Mouse (Mus musculus) midbrain, embryonic 11.5 days (tissue): Measurements from ENCODE around the gene AC134908.4. TPM values are rescaled to one million over a fixed set of nuclear protein-coding genes. Genes with fewer than 3 reads are reported as not detected.
A peak's percentile ranks its signal among the peaks of the same experiment; 100 is the strongest.

Experiments used
- ATAC-seq: fragments of 200-750 bp; cut with Nextera tagmentation; 2 replicates; pipeline ENCODE4 v1.8.0; 2017; ENCODE audit warnings: moderate TSS enrichment, moderate library complexity; ENCODE audit not compliant: low FRiP score
- DNase-seq: peaks from one replicate; pipeline ENCODE4 v3.0.0; 2015; ENCODE audit warnings: low spot score; ENCODE audit errors: missing footprints
- H3K27ac ChIP-seq: fragments of 300-500 bp; sonication (generic); 2 replicates; pipeline ENCODE4 v1.5.1; 2014; ENCODE audit warnings: low read depth, low read length
- H3K27me3 ChIP-seq: fragments of 300-500 bp; sonication (generic); 2 replicates; pipeline ENCODE4 v1.6.1; 2014; ENCODE audit warnings: mild to moderate bottlenecking, low read length, moderate library complexity, mixed read lengths; ENCODE audit not compliant: control insufficient read depth, insufficient read depth
- H3K36me3 ChIP-seq: fragments of 300-500 bp; sonication (generic); 2 replicates; pipeline ENCODE4 v1.6.1; 2014; ENCODE audit warnings: mild to moderate bottlenecking, low read length, moderate library complexity, mixed read lengths; ENCODE audit not compliant: control insufficient read depth, insufficient read depth
- H3K4me1 ChIP-seq: fragments of 300-500 bp; sonication (generic); 2 replicates; pipeline ENCODE4 v1.6.1; 2014; ENCODE audit warnings: low read length; ENCODE audit not compliant: control insufficient read depth, insufficient read depth
- H3K4me2 ChIP-seq: fragments of 300-500 bp; sonication (generic); 2 replicates; pipeline ENCODE4 v1.6.1; 2014; ENCODE audit warnings: mild to moderate bottlenecking, moderate library complexity
- H3K4me3 ChIP-seq: fragments of 300-500 bp; sonication (generic); 2 replicates; pipeline ENCODE4 v1.5.1; 2014; ENCODE audit warnings: low read depth, low read length
- H3K9ac ChIP-seq: fragments of 300-500 bp; sonication (generic); 2 replicates; pipeline ENCODE4 v1.6.1; 2014; ENCODE audit warnings: low read length
- H3K9me3 ChIP-seq: fragments of 300-500 bp; sonication (generic); 2 replicates; pipeline ENCODE4 v1.6.1; 2016; ENCODE audit warnings: low read length; ENCODE audit not compliant: control insufficient read depth
- WGBS: fragments of 180-500 bp; shearing (Covaris S2); extraction: QIAGEN DNeasy Blood & Tissue Kit; methylation state at CpG from one replicate; pipeline ENCODE4 v1.1.7; 2014; 5-methylcytosine and 5-hydroxymethylcytosine counted together
- polyA plus RNA-seq: library from polyadenylated mRNA; unstranded; fragments of >200 nt; fragmentation: Nextera tagmentation; extraction: Ambion mirVana; gene quantifications from 2 replicates; pipeline ENCODE4 v1.2.1, GENCODE M21; 2014

AC134908.4 gene
- polyA plus RNA-seq, 1 experiment from 2014 or later: not detected

DNA sequence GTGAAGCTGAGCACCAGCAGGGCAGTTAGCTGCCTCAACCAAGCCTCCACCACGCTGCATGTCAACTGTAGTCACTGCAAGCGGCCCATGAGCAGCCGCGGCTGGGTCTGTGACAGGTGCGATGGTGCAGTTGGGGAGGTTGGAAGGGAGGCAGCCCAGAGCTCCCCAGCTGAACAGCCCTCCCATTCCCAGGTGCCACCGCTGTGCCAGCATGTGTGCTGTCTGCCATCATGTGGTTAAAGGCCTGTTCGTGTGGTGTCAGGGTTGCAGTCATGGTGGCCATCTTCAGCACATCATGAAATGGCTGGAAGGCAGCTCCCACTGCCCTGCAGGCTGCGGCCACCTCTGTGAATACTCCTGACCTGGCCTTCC is 32.8 kb upstream of the AC134908.4 start:
- peaks cover 11% of the 10 kb centered on the region; the same call in 1 of the 2 replicates for H3K36me3 ChIP-seq
- H3K4me2 ChIP-seq: peak overlapping the region; percentile 90
- 80% methylated on average over 8 of the region's 8 CpGs for WGBS
- H3K27ac ChIP-seq: no peak overlapping the region
- H3K27me3 ChIP-seq: no peaks in the 10 kb centered on the region
- no peaks in the 10 kb centered on the region for H3K9me3 ChIP-seq
- DNase-seq (no peak), ATAC-seq (no peak)
- peaks cover 45% of the 10 kb centered on the region for H3K4me1 ChIP-seq
- peak overlapping the region; percentile 89 for H3K9ac ChIP-seq
- peak overlapping the region; percentile 68 for H3K4me3 ChIP-seq

DNA sequence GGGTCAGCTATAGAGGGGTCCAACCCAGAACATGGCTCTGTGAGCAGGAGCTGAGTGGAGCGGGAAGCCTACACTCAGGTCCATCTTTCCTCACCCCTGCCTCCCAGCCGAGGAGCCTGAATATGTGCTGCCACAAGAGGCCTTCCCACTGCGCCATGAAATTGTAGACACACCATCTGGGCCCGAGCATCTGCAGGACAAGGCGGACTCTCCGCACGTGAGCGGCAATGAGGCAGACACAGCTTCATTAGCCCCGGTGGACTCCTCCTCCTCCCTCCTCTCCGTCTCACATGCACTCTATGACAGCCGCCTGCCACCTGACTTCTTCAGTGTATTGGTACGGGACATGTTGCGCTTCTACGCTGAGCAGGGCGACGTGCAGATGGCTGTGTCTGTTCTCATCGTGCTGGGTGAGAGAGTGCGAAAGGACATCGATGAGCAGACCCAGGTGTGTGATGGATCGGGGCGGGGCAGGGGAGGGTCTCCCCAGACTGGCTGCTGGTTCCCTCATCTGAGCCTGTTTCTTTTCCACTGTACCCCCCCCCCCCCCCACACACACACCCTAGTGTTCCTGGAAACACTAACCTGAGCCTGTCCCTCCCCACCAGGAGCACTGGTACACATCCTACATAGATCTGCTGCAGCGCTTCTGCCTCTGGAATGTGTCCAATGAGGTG is 32.2 kb upstream of the AC134908.4 start:
- H3K36me3 ChIP-seq: peaks cover 11% of the 10 kb centered on the region; the same call in 1 of the 2 replicates
- no peak overlapping the region for H3K4me2 ChIP-seq
- H3K9ac ChIP-seq: no peak overlapping the region
- WGBS: 90% methylated on average over 22 of the region's 22 CpGs
- no peaks in the 10 kb centered on the region for H3K9me3 ChIP-seq
- no peak overlapping the region for H3K27ac ChIP-seq
- H3K4me1 ChIP-seq: peaks cover 45% of the 10 kb centered on the region
- no peaks in the 10 kb centered on the region for H3K27me3 ChIP-seq
- DNase-seq (no peak), ATAC-seq (no peak)
- H3K4me3 ChIP-seq: no peak overlapping the region

DNA sequence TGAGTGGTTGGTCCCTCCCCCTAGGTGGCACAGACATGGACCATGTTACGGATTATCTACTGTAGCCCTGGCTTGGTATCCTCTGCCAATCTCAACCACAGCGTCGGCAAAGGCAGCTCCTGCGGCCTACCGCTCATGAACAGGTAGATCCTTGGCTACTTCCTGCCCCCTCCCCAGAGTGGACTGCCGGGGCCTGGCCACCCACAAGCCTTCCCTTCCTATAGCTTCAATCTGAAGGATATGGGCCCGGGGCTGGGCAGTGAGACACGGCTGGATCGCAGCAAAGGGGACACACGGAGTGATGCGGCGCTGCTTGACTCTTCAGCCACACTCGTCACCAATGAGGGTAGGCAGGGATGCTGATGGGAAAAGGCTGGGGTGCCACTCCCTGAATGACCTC is 31.6 kb upstream of the AC134908.4 start:
- WGBS: 95% methylated on average over 13 of the region's 13 CpGs
- DNase-seq (no peak), ATAC-seq (no peak)
- peaks cover 11% of the 10 kb centered on the region; the same call in 1 of the 2 replicates for H3K36me3 ChIP-seq
- H3K27me3 ChIP-seq: no peaks in the 10 kb centered on the region
- peaks cover 44% of the 10 kb centered on the region for H3K4me1 ChIP-seq
- H3K27ac ChIP-seq: no peak overlapping the region
- H3K4me3 ChIP-seq: no peak overlapping the region
- H3K4me2 ChIP-seq: no peak overlapping the region
- no peaks in the 10 kb centered on the region for H3K9me3 ChIP-seq
- no peak overlapping the region for H3K9ac ChIP-seq

DNA sequence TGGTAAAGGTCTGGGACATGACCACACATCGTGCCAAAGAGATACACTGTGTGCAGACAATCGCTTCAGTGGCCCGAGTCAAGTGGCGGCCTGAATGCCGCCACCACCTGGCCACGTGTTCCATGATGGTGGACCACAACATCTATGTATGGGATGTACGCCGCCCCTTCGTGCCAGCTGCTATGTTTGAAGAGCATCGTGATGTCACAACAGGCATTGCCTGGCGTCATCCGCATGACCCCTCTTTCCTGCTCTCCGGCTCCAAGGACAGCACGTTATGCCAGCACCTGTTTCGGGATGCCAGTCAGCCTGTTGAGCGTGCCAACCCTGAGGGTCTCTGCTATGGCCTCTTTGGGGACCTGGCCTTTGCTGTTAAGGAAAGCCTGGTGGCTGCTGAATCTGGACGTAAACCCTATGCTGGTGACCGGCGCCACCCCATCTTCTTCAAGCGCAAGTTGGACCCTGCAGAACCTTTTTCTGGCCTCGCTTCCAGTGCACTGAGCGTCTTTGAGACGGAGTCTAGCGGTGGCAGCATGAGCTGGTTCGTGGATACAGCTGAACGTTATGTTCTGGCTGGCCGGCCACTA is 30.6 kb upstream of the AC134908.4 start:
- H3K4me1 ChIP-seq: peaks cover 35% of the 10 kb centered on the region
- no peaks in the 10 kb centered on the region for H3K27me3 ChIP-seq
- no peak overlapping the region for H3K27ac ChIP-seq
- no peaks in the 10 kb centered on the region for H3K9me3 ChIP-seq
- no peak for DNase-seq
- H3K4me3 ChIP-seq: no peak overlapping the region
- no peak overlapping the region for H3K9ac ChIP-seq
- H3K4me2 ChIP-seq: no peak overlapping the region
- ATAC-seq: no peak
- peaks cover 7% of the 10 kb centered on the region; the same call in 1 of the 2 replicates for H3K36me3 ChIP-seq
- WGBS: 95% methylated on average over 27 of the region's 27 CpGs

DNA sequence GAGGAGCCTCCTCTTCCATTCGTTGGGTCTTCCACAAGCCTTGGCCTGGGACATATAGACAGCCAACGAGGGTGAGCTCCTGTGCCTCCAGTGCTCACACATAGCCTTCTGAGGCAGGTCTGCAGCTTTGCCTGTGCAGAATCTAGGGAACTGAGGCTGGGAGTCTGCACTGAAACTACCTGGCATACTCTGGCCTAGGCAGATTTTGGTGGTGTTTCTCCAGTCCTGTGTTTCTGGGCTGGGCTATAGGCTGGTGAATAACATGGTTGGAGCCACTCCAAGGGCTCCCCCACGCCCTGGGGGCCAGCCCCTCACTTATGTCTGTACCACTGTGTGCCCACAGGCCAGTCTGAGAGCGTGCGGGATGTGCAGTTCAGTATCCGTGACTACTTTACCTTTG is 29.9 kb upstream of the AC134908.4 start:
- Histone ChIP-seq H3K4me1 (peaks cover 32% of the 10 kb centered on the region), H3K9me3 (no peaks in the 10 kb centered on the region), H3K9ac (no peak overlapping the region), H3K27ac (no peak overlapping the region), H3K36me3 (peaks cover 2% of the 10 kb centered on the region; the same call in 1 of the 2 replicates), H3K4me3 (no peak overlapping the region), H3K4me2 (no peak overlapping the region), H3K27me3 (no peaks in the 10 kb centered on the region)
- DNase-seq: no peak
- 83% methylated on average over 6 of the region's 6 CpGs for WGBS
- ATAC-seq: no peak

DNA sequence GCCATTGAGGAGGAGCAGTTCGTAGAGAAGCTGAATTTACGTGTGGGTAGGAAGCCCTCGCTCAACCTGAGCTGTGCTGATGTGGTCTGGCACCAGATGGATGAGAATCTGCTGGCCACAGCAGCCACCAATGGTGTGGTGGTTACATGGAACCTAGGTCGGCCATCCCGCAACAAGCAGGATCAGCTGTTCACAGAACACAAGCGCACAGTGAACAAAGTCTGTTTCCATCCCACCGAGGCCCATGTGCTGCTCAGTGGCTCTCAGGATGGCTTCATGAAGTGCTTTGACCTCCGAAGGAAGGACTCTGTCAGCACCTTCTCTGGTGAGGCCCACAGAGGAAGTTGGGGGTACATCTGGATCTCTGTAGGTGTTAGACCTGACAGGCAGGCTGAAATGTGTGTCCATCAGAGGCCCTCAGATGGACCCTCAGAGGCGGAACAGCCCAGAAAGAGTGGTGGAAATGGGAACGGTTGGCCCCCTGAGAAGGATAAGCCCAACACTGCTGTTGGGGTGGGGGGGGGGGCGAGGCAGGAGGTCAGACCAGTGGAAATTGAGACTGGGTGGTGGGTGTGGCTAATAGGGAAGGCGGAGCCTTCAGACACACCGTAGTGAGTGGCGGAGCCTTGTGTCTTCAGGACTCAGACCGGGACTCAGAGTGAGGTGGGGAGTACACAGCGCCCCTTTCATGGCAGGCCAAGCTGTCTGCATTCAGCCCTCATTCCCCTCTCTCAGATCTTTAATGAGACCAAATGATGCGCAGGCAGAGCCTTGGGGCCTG is 29.1 kb upstream of the AC134908.4 start:
- Histone ChIP-seq H3K9me3 (no peaks in the 10 kb centered on the region), H3K4me2 (peak overlapping the region; percentile 90), H3K9ac (peak overlapping the region; percentile 77), H3K4me1 (peaks cover 26% of the 10 kb centered on the region), H3K27ac (no peak overlapping the region), H3K36me3 (no peaks in the 10 kb centered on the region; the same call in 1 of the 2 replicates), H3K4me3 (peak overlapping the region; percentile 57), H3K27me3 (peaks cover 6% of the 10 kb centered on the region)
- DNase-seq (no peak), ATAC-seq (no peak)
- 80% methylated on average over 17 of the region's 17 CpGs for WGBS

DNA sequence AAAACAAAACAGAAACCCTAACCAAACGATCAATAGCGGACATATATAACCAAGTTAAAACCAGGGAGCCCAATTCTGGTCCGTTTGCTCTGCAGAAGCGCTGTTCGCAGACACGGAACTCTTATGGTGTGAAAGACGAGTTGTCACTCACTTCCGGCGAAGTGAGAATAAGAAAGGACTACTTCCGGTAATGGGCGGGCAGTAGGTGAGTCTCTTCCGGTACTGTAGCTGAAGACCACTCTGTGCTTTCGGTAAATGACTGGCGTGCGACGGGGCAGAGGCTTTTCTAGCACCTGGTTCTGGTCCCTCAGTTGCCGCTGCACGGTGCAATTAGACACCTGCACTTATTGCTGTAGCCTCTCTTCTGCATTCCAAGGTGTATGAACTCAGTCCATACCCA is 28.0 kb upstream of the AC134908.4 start, which contains the start of gene Wdr24:
TSS of gene Wdr24 (plus strand) at position 176 of the 400 bp plus-strand sequence.
- under 1% methylated on average over 18 of the region's 18 CpGs for WGBS
- no peaks in the 10 kb centered on the region for H3K36me3 ChIP-seq
- H3K9me3 ChIP-seq: no peaks in the 10 kb centered on the region
- peaks cover 17% of the 10 kb centered on the region for H3K27me3 ChIP-seq
- ATAC-seq (peak; percentile 69), DNase-seq (peak; percentile 98)
- H3K4me2 ChIP-seq: peak within 1 kb of the TSS; percentile 90
- peaks cover 27% of the 10 kb centered on the region for H3K4me1 ChIP-seq
- H3K4me3 ChIP-seq: peak within 1 kb of the TSS; percentile 57
- peak within 1 kb of the TSS; percentile 77 for H3K9ac ChIP-seq
- no peak within 1 kb of the TSS for H3K27ac ChIP-seq

DNA sequence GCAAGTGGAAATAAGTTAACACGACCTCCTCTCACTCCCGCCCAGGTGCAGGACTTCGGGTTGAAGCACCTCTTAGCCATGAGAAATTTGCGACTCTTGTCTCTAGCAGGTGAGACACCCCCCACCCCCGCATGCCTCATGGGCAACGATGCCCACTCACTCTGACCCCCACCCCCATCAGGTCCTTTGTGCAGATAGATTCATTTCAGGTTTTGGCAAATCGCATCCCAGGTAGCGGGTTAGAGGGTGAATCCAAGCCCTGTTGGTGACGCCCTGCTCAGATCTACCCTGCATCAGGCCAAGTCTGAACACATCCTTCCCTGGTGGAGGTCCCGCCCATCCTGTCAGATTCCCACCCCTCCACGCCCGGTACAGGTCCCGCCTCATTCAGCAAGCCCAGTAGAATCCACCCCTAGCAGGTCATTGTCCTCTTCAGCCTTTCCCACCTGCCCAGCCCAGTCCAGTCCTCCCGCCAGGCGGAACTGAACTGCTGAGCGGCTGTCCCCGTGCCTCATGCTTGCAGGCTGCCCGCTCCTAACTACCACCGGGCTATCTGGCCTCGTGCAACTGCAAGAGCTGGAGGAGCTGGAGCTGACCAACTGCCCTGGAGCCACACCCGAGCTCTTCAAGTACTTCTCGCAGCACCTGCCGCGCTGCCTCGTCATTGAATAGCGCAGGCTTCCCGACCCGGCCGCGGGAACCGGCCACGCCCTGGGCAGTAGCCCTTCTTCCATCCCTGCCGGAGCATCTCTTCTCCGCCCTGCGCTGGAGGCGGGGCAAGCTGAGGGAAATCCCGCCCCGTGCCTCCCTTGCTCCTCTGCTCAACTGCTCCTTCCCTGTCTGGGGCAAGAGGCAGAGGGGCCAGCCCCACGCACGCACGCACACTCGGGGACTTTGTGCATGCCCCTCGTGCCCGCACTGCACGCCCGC is 23.7 kb upstream of the AC134908.4 start:
- no peak; the same call in 1 of the 2 replicates for ATAC-seq
- Histone ChIP-seq H3K4me2 (peak overlapping the region; percentile 31), H3K9ac (peak overlapping the region; percentile 36; the same call in 1 of the 2 replicates), H3K9me3 (no peaks in the 10 kb centered on the region), H3K4me3 (no peak overlapping the region), H3K27me3 (peaks cover 25% of the 10 kb centered on the region), H3K36me3 (no peaks in the 10 kb centered on the region), H3K27ac (no peak overlapping the region), H3K4me1 (peaks cover 11% of the 10 kb centered on the region)
- DNase-seq: no peak
- 8% methylated on average over 46 of the region's 46 CpGs for WGBS
